Mouse (Mus musculus): ENCODE measurements around the gene Ccdc183.

DNA sequence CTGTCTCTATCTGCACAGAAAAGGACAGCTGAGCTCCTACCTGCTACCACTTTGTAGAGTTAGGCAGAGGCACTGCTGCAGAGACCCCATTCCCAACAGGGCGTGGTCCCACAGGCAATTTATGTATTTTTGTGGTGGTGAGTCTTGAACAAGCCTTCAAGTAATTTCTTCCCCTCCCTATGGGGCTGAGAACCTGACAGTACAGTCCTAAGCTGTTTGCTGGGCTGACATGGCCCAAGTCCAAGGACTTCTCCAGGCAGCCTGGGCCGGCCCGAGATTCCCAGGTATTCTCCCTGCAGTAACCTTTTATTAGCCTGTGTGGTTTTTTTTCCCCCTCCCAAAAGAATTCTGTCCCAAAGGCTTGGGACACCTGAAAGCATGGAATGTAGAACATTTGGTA is 33.3 kb downstream of the Ccdc183 start:
- TF ChIP-seq CTCF (IDR thresholded peaks at IDR 0.05; ENCODE audit: low read depth) (no peak), EP300 (IDR thresholded peaks at IDR 0.05; ENCODE audit: low read depth) (no peak)
